Mouse (Mus musculus) forebrain, embryonic 15.5 days (tissue): ENCODE data around the gene Acrv1. TPM values are rescaled to one million over a fixed set of nuclear protein-coding genes. Genes with fewer than 3 reads are reported as not detected.

Experiments
- polyA plus RNA-seq: library from polyadenylated mRNA; unstranded; fragments of >200 nt; fragmentation: Nextera tagmentation; extraction: Ambion mirVana; gene quantifications from 2 replicates; pipeline ENCODE4 v1.2.1, GENCODE M21; 2015

The Acrv1 gene
- polyA plus RNA-seq, 1 experiment from 2014 or later: not detected

Other genes with a start within 250 kb of the Acrv1 start
- gene Gm9513, start 217.6 kb upstream of the Acrv1 start, polyA plus RNA-seq: not detected in 2 replicates
- gene Gm5615, start 151.3 kb upstream of the Acrv1 start, polyA plus RNA-seq: not detected in 2 replicates
- not detected in 2 replicates for gene Gm17689, start 110.6 kb upstream of the Acrv1 start, polyA plus RNA-seq
- not detected in 2 replicates for gene A630095E13Rik, start 49.8 kb upstream of the Acrv1 start, polyA plus RNA-seq
- gene Chek1, start 33.8 kb downstream of the Acrv1 start, polyA plus RNA-seq: 18.7 and 19.1 TPM in 2 replicates
- gene Stt3a, start 74.5 kb downstream of the Acrv1 start, polyA plus RNA-seq: 102 and 106 TPM in 2 replicates
- gene Ei24, start 104.2 kb downstream of the Acrv1 start, polyA plus RNA-seq: 117 and 126 TPM in 2 replicates
- 671 and 696 TPM in 2 replicates for gene Fez1, start 128.6 kb downstream of the Acrv1 start, polyA plus RNA-seq